Mouse (Mus musculus) olfactory bulb, adult 2 months (tissue): ENCODE measurements around the gene Slc35b3.

Source experiments
- CTCF ChIP-seq: fragments of 200-500 bp; IDR thresholded peaks from 2 replicates; pipeline ENCODE4 v1.5.1; 2012; ENCODE audit warnings: low read depth, mild to moderate bottlenecking, low read length, moderate library complexity; ENCODE audit not compliant: insufficient read depth
- POLR2A ChIP-seq: fragments of 200-500 bp; IDR thresholded peaks from 2 replicates; pipeline ENCODE4 v1.6.1; 2012; ENCODE audit warnings: mild to moderate bottlenecking, low read depth, low read length, moderate library complexity; ENCODE audit not compliant: insufficient read depth

DNA sequence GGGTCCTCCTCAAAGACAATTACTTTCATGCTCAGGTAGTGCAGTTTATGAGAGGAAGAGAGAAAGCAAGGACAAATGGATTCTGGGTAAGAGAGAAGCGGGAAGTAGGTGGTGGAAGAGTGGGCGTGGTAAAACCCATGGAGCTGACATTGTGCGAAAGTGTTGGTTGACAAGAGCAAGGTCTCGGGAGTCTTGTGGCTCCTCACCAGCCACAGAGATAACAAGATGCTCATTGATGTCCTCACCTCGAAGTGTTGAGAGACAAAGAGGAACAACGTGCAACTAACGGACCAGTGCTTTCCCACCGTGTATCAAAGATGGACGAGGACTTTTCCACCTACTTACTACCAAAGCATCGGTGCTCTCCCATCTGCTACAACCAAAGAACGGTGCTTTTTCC lies 40.8 kb upstream of the Slc35b3 start:
- no peak for TF ChIP-seq CTCF
- no peak for TF ChIP-seq POLR2A
